Mouse (Mus musculus) hindbrain, embryonic 14.5 days (tissue): ENCODE measurements at regions not wholly inside any gene's neighbourhood (a gene's known extent, or its start where the extent isn't known, plus 50 kb on each side); places are given as distances from the start of the nearest gene placed in this dataset.
"Not testable (repeated sequence)": the region's sequence is repeated elsewhere in the genome, so short reads cannot be mapped to it uniquely, and the experiment has no call there.

Source experiments
- ATAC-seq: fragments of 200-750 bp; cut with Nextera tagmentation; 2 replicates; pipeline ENCODE4 v1.8.0; 2017; ENCODE audit warnings: moderate number of reproducible peaks, mild to moderate bottlenecking, moderate TSS enrichment, moderate library complexity; ENCODE audit not compliant: low FRiP score
- DNase-seq: peaks from one replicate; pipeline ENCODE4 v3.0.0-alpha.2; 2015; ENCODE audit warnings: low spot score
- H3K27ac ChIP-seq: fragments of 300-500 bp; sonication (generic); 2 replicates; pipeline ENCODE4 v1.5.1; 2014; ENCODE audit warnings: mild to moderate bottlenecking, moderate library complexity
- H3K27me3 ChIP-seq: fragments of 300-500 bp; sonication (generic); 2 replicates; pipeline ENCODE4 v1.6.1; 2014; ENCODE audit warnings: mild to moderate bottlenecking, low read length, mixed read lengths; ENCODE audit not compliant: control insufficient read depth, insufficient read depth
- H3K36me3 ChIP-seq: fragments of 300-500 bp; sonication (generic); replicated peaks from 2 replicates; pipeline ENCODE4 v1.6.1; 2014; ENCODE audit not compliant: control insufficient read depth, insufficient read depth
- H3K4me1 ChIP-seq: fragments of 300-500 bp; sonication (generic); replicated peaks from 2 replicates; pipeline ENCODE4 v1.6.1; 2014; ENCODE audit warnings: antibody characterized with exemption, low read length, mixed read lengths; ENCODE audit not compliant: control insufficient read depth, insufficient read depth
- H3K4me2 ChIP-seq: fragments of 300-500 bp; sonication (generic); replicated peaks from 2 replicates; pipeline ENCODE4 v1.6.1; 2014; ENCODE audit warnings: mild to moderate bottlenecking, moderate library complexity
- H3K4me3 ChIP-seq: fragments of 300-500 bp; sonication (generic); replicated peaks from 2 replicates; pipeline ENCODE4 v1.5.1; 2014; ENCODE audit warnings: mild to moderate bottlenecking, low read length
- H3K9ac ChIP-seq: fragments of 300-500 bp; sonication (generic); 2 replicates; pipeline ENCODE4 v1.6.1; 2014
- H3K9me3 ChIP-seq: fragments of 300-500 bp; sonication (generic); 2 replicates; pipeline ENCODE4 v1.6.1; 2016; ENCODE audit warnings: low read length; ENCODE audit not compliant: control insufficient read depth
- WGBS: fragments of 180-500 bp; shearing (Covaris S2); extraction: QIAGEN DNeasy Blood & Tissue Kit; methylation state at CpG from one replicate; pipeline ENCODE4 v1.1.7; 2014; 5-methylcytosine and 5-hydroxymethylcytosine counted together

DNA sequence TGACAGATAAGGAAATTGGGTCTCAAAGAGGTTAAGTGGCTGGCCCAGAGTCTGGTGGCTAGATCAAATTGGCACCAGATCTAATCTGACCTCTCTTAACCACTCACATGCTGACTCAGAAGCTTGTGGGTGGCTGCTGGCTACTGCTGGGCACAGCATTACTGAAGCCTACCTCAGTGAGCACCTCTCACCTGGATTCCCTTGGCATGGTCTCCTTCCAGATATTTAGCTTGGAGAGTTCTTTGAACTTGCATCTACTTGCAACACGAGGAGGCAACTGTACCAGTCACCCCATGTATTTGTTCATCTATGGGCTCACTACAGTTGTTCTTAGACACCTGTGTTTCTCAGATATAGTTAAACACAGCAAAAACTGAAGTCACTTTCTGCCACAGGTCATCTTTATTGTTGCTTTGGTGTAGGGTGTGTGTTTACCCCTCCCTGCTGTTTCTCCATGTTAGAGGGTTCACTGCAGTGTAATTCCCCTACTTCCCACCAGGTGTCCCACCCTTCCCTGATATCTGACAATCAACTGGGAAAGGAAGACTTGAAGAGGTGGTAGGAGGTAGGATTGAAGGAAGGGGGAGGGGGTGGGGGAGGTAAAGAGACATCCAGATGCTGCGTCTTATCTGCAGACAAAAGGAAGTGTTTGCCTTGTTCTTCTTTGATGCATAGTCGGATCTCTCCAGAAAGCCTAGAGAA is 133.7 kb upstream of the Camk1g start:
- DNase-seq (peak; percentile 75), ATAC-seq (peak; percentile 34; the same call in 1 of the 2 replicates)
- no peak overlapping the region for H3K27ac ChIP-seq
- no peak overlapping the region for H3K4me2 ChIP-seq
- whole genome bisulfite sequencing: 30% methylated on average over 3 of the region's 3 CpGs
- no peak overlapping the region for H3K4me3 ChIP-seq
- H3K27me3 ChIP-seq: no peaks in the 10 kb centered on the region
- H3K9ac ChIP-seq: no peak overlapping the region
- H3K36me3 ChIP-seq: no peaks in the 10 kb centered on the region
- no peaks in the 10 kb centered on the region for H3K4me1 ChIP-seq
- H3K9me3 ChIP-seq: no peaks in the 10 kb centered on the region

DNA sequence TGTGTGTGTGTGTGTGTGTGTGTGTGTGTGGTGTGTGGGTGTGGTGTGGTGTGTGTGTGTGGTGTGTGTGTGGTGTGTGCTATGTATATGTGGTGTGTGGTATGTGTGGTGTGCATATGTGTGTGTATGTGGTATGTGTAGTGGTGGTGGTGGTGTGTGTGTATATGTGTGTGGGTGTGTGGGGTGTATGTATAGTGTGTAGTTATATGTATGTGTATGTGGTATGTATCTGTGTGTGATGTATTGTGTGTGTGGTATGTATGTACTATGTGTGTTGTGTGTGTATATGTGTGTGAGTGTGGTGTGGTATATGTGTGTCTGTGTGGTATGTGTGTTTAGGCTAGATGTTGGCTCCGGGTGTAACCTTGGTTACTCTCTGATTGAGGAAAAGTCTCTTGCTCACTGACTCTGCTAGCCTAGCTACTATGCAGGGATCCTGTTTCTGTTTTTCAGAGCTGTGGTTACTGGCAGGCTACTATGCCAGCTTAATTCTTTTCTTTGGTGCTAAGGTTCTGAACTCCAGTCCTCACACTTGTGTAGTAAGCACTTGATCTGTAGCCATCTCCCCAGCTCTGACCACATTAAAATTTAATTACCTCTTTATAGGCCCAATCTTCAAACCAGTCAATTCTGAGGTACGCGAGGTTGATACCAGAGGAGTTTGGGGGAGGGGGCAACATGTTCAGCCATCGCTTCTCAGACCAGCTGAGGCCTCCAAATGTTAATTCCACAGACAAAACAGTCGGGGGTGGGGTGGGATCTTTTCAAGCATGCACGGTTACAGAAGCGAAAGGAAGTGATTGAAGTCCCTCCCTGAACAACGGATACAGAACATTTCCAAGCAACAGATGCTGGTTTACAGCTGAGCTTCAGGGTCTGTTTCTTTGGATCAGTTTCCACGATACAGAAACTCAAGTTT is 126.4 kb upstream of the Camk1g start:
- Histone ChIP-seq H3K4me3 (no peak overlapping the region), H3K27me3 (no peaks in the 10 kb centered on the region), H3K4me2 (no peak overlapping the region), H3K27ac (no peak overlapping the region), H3K36me3 (no peaks in the 10 kb centered on the region), H3K9ac (no peak overlapping the region), H3K9me3 (no peaks in the 10 kb centered on the region), H3K4me1 (no peaks in the 10 kb centered on the region)
- WGBS: 24% methylated on average over 9 of the region's 9 CpGs
- DNase-seq (no peak), ATAC-seq (peak; percentile 21; the same call in 1 of the 2 replicates)

DNA sequence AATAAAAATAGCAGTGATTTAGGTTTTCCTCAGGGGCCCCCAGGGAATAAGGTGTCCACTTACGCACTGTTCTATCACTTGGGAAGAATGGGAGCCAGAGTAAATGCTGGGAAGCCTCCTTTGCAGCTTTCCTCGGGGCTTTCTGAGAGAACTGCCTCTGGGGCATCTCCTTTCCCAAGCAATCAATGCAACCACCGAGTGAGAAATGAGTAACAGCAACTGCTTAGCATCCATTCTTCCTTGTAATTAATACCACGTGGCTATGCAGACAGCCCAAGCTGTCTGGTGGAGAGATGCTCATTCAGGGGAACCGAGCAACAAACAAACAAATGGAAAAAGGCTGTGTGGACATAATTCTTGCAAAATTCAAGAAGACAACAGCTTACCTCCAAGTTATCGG is 117.9 kb upstream of the Camk1g start:
- Histone ChIP-seq H3K4me3 (no peak overlapping the region), H3K4me1 (peaks cover 34% of the 10 kb centered on the region), H3K9me3 (no peaks in the 10 kb centered on the region), H3K36me3 (no peaks in the 10 kb centered on the region), H3K4me2 (no peak overlapping the region), H3K27ac (peak overlapping the region; percentile 56; the same call in 1 of the 2 replicates), H3K9ac (no peak overlapping the region), H3K27me3 (no peaks in the 10 kb centered on the region)
- DNase-seq (peak; percentile 49), ATAC-seq (peak; percentile 59; the same call in 1 of the 2 replicates)
- WGBS: 37% methylated on average over 6 of the region's 6 CpGs

DNA sequence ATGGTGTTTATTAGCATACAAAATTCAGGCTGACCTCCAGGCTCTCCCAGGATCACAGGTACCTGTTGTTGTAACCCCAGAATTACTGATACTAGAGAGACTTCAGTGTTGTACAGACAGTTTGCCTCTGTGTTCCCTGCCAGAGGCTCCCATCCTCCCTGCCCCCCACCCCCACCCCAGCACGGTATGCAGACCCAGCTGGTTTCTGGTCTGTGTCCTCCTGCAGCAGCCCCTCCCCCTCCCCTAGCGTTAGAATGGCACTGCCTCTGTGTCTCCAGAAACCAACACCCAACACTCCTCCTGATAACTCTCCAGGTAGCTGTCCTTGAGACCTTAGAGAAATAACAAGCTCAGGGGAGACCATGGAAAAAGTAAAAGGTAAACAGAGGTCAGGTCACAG is 116.6 kb upstream of the Camk1g start:
- not testable (repeated sequence) for ATAC-seq, H3K4me3 ChIP-seq, H3K4me2 ChIP-seq, H3K36me3 ChIP-seq, H3K27ac ChIP-seq, DNase-seq, H3K9me3 ChIP-seq, H3K9ac ChIP-seq, H3K27me3 ChIP-seq
- peaks cover 34% of the 10 kb centered on the region for H3K4me1 ChIP-seq
- 7% methylated on average over 2 of the region's 2 CpGs for WGBS

DNA sequence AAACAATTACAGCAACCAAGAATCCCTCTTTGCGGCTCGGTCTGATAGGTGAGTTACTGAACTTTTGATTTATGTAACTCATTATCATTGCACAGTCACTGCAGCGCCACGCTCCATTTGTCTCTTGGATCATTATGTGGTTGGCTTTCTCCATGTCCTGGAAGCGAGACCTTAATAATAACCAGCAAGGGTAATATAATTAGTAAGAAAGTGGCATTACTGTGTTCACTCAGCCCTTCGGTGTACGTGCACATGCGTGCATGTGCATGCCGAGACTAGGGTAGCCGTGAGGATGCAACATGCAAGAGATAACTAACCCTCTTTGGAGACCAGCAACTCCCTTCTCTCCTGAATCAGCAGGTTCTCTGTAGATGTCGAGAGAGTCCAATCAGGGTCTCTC is 114.9 kb upstream of the Camk1g start:
- H3K9me3 ChIP-seq: no peaks in the 10 kb centered on the region
- 55% methylated on average over 11 of the region's 11 CpGs for WGBS
- H3K4me2 ChIP-seq: 0 out of 2 replicates have a peak overlapping the region, but pooled peaks have one; percentile 2
- DNase-seq (no peak), ATAC-seq (0 out of 2 replicates have a peak, but pooled peaks have one; percentile 50)
- no peaks in the 10 kb centered on the region for H3K36me3 ChIP-seq
- H3K27me3 ChIP-seq: no peaks in the 10 kb centered on the region
- no peak overlapping the region for H3K9ac ChIP-seq
- no peak overlapping the region for H3K4me3 ChIP-seq
- H3K27ac ChIP-seq: no peak overlapping the region
- peaks cover 34% of the 10 kb centered on the region for H3K4me1 ChIP-seq

DNA sequence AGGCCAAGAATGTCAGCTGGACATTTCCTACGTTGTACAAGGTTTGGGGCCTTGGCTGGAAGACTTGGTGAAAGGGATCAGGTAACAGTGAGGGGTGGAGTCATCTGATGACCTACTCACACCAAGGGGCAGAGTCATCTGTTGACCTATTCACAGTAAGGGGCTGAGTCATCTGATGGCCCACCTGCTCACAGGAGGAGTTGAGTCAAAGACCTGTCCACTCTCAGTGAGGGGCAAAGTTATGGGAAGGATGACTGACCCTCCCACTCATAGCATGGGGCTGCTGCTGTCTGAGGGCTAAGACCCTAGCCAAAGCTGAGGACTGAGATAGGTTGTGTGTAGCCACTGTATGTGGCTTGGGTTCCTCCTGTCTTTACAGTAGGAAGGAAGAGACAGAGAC is 107.2 kb upstream of the Camk1g start:
- H3K9ac ChIP-seq: no peak overlapping the region
- 53% methylated on average over 1 of the region's 1 CpGs for WGBS
- H3K4me2 ChIP-seq: no peak overlapping the region
- no peak for ATAC-seq
- no peaks in the 10 kb centered on the region for H3K9me3 ChIP-seq
- H3K36me3 ChIP-seq: no peaks in the 10 kb centered on the region
- no peak for DNase-seq
- H3K27me3 ChIP-seq: no peaks in the 10 kb centered on the region
- no peak overlapping the region for H3K27ac ChIP-seq
- H3K4me1 ChIP-seq: no peaks in the 10 kb centered on the region
- H3K4me3 ChIP-seq: no peak overlapping the region

DNA sequence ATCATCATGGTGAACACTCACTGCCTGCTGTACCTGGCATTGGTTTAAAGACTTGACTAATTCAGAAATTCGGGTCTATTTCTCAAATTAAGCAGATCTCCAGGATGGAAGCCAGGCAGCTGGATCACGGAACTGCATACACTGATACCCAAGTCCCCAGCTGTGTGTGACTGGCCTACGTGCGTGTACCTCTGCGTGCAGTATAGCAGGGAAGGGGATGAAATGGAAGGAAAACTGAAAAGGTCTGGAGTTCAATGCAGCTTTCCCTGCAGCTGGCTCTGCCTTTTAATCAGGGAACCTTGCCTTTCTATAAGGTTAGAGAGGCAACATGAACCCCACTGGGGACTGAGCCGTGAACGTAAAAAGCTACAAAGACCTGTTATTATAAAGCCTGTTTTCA is 106.7 kb upstream of the Camk1g start:
- no peaks in the 10 kb centered on the region for H3K9me3 ChIP-seq
- ATAC-seq: no peak
- H3K4me3 ChIP-seq: no peak overlapping the region
- no peaks in the 10 kb centered on the region for H3K36me3 ChIP-seq
- no peak overlapping the region for H3K4me2 ChIP-seq
- no peak for DNase-seq
- H3K27ac ChIP-seq: no peak overlapping the region
- no peaks in the 10 kb centered on the region for H3K4me1 ChIP-seq
- WGBS: 80% methylated on average over 7 of the region's 7 CpGs
- no peaks in the 10 kb centered on the region for H3K27me3 ChIP-seq
- H3K9ac ChIP-seq: no peak overlapping the region

DNA sequence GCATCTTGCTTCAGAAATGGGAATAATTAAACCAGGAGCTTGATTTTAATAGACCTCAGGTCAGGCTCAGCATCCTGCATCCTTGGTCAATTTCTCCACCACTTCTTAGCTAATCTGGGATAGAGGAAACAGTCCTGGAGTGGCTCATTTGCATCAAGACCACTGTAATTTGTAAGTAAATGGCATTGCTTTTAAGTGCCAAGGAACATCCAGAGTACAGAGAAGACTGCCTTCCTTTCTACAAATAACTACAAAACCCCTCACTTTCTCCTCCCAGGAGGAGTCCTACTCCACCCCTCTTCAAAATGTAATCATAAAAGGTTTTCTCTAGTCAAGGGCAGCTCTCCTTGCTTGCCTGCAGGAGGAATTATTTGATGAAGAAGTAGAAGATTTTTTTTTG is 96.2 kb upstream of the Camk1g start:
- Histone ChIP-seq H3K9me3 (no peaks in the 10 kb centered on the region), H3K4me3 (no peak overlapping the region), H3K36me3 (no peaks in the 10 kb centered on the region), H3K4me1 (no peaks in the 10 kb centered on the region), H3K9ac (no peak overlapping the region), H3K27ac (no peak overlapping the region), H3K27me3 (no peaks in the 10 kb centered on the region), H3K4me2 (no peak overlapping the region)
- no peak for DNase-seq
- ATAC-seq: no peak

DNA sequence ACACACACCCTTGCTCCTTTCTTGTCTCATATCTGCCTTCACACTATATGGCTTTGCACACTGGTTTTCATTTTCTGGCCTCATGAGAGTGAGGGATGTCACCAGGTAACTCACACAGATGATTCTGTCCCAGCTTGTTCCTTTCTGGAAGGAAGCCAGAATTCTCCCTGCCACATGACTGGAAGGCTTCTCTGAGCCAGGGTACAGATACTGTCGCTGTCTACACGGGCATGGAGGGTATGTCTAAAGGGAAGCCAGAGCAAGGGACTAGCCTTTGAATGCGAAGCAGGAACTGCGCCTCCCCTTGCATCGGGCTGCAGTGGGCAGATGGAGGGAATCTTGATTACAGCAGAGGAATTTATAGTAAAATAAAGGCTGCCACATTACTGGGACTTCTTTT is 89.6 kb upstream of the Camk1g start:
- DNase-seq (no peak), ATAC-seq (no peak)
- no peak overlapping the region for H3K4me3 ChIP-seq
- no peak overlapping the region for H3K27ac ChIP-seq
- WGBS: 73% methylated on average over 5 of the region's 5 CpGs
- H3K4me1 ChIP-seq: no peaks in the 10 kb centered on the region
- H3K36me3 ChIP-seq: no peaks in the 10 kb centered on the region
- no peaks in the 10 kb centered on the region for H3K9me3 ChIP-seq
- no peak overlapping the region for H3K9ac ChIP-seq
- no peaks in the 10 kb centered on the region for H3K27me3 ChIP-seq
- no peak overlapping the region for H3K4me2 ChIP-seq
